Mouse (Mus musculus): ENCODE measurements around the gene Tmem208.

The Tmem208 gene

DNA sequence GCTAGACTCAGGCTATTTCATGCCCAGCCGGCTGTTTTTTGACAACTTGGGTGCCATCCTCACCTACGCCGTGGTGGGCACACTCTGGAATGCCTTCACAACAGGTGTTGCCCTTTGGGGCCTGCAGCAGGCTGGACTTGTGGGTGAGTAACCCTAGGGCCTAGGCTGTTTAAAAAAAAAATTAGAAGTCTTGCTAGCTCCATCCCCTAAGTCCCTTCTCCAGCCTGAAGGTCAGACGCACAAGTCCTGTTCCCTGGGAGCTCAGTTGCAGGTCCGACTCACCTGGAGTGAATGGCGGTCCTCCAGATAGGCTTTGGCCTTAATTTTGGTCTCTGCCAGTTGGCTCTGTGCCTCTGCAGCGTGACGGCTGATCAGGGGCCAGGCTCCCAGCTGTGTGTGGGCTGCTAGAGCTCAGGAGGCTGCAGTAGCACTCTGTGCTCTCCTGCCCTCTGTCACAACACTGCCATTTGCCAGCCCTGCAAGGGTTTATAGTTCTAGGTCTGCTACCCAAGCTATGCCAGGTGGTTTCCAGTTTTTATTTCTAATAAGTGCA is 27.5 kb downstream of the Tmem208 start:
- DNase-seq (ENCODE audit: low read depth), result no peak

DNA sequence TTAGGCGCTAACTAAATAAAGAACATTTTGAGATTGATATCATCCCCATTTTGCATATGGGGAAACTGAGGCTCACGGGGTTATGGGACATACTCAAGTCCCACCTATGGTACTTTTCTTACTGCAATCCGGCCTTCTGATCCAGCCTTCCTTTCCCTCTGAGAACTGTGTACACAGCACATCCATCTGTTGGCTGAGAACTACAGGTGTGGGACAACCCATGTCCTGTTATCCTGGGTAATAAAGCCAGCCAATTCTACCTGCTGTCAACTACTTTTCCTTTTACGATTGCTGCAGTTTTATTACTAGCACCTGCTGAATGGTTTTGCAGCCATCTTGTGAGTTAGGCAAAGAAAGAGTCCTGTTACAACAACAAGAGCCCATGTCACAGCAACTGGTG is 28.4 kb downstream of the Tmem208 start:
- DNase-seq (ENCODE audit: low read depth), result no peak

DNA sequence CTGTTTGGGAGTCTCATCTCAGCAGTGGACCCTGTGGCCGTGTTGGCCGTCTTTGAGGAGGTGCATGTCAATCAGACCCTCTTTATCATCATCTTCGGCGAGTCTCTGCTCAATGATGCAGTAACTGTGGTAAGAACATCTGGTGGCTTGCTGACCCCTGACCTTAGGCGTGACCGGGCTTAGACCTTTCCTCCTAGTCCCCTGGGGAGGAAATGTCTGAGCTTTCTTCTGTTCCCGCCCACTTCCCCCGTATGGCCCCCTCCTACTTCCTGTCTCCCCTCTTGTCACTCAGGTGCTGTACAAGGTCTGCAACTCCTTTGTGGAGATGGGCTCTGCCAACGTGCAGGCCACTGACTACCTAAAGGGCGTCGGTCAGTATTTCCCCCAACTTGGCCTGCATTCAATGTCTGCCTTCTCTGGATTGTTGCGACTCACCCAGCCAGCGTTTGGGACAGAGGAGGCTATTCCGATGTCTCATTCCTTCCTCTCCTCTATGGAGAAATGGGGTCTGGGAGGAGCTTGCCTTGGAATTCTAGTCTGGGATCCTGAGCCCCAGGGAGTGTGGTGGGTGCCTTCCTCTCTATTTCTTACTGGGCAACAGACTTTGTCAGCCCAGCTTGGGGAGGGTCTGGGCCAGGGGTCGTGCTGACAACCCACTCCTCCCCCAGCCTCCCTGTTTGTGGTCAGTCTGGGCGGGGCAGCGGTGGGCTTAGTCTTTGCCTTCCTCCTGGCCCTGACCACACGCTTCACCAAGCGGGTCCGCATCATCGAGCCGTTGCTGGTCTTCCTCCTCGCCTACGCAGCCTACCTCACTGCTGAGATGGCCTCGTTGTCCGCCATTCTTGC is 29.2 kb downstream of the Tmem208 start:
- DNase-seq (ENCODE audit: low read depth), result no peak

DNA sequence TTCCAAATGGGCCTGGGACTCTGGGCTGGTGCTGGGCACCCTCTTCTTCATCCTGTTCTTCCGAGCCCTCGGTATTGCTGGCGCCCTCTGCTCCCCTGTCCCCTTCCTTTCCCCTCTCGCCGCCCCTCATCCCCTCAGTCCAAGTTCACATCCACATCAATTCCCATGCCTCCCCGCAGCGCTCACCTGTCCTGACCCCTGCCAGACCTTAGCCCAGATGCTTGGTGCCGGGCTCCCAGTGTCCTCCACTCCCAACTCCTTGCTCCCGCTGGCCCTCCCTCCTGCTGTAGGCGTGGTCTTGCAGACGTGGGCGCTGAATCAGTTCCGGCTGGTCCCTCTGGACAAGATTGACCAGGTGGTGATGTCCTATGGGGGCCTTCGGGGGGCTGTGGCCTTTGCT is 30.5 kb downstream of the Tmem208 start:
- DNase-seq (ENCODE audit: low read depth), result no peak

DNA sequence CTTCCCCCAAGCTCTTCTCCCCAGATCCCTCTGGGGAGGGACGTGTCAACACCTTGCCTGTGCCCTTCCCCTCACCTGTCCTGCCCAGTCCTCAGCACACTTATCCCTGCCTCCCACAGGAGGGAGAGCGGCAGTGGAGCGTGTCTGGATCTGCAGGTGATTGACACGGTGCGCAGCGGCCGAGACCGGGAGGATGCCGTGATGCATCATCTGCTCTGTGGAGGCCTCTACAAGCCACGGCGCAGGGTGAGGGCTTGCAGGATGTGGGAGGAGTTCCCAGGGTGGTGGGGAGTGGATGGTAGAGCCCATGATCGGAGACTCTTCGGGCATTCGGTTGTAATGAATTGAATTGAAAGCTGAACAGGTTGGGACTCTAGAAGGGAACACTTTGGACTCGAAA is 33.1 kb downstream of the Tmem208 start:
- DNase-seq (ENCODE audit: low read depth), result no peak

DNA sequence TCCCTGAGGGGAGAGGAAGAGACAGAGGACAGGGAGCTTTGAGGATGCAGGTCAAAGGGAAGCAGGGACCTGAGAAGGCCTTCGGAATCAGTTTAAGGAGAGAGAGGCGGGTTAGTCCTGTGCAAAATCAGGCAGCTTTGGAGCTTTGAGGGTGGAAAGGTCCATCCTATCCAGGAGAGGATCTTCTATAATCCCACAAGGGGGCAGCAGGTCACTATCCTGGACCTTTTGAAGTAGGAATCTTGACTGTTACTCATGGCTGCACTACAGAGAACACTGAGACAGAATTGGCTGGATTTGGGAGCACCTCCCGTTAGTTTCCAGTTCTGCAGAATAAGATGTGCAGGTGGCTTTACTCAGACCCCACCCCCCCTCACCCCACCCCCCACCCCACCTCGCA is 33.5 kb downstream of the Tmem208 start:
- DNase-seq (ENCODE audit: low read depth), result no peak

DNA sequence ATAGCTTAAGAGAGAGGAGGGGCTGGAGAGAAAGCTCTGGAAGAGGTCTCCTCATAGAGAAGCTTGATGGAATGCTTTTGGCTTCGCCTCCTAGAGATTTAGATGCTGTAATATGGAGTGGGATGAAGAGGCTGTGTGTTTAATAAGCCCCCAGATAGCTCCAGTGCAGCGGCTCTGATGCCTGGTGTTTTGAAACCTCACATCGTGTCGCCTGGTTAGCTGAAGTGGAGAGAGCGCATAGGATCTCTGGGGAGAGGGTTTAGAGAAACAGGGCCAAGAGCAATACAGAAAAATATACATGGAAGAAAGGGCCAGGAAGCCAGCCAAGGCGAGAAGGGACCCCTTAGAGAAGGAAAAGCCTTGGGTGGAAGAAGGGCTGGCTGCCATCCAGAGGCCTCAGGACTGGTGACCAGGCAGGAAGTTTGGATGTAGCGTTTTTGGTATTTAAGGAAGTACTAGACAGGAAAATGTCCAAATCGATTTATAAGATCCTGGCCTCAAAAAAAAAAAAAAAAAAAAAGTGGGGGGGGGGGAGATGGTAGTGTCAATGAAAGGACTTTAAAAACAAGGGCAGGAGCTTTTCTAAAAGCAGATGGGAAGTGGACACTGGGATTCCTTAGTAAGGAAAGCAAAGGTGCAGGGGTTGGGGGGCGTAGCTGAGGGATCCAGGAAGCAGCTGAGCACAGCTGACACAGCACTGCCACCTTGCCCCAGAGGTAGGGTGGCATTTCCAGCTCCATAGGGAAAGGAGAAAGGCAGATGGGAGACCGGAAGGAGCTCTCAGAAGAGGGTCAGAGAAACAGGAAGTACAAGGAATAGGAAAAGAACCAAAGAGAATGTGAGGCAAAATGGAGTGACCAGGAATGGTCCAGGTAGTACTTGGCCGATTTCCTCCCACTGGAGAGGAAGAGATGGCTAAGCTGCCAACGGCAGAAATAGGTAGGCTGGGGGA is 35.9 kb downstream of the Tmem208 start:
- no peak for DNase-seq (ENCODE audit: low read depth)

DNA sequence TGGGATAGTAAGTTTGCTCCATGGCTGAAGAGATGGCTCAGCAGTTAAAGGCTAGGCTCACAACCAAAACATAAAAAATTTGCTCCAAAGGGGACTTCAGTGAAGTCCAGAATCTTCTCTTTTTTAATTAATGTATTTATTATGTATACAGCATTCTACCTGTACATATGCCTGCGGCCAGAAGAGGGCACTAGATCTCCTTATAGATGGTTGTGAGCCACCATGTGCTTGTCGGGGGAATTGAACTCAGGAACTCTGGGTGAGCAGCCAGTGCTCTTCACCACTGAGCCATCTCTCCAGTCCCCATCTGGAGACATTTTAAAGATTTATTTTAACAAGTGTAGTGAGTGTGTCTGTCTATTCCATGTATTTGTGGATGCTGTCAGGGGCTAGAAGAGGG is 41.0 kb downstream of the Tmem208 start:
- DNase-seq (ENCODE audit: low read depth), result no peak

DNA sequence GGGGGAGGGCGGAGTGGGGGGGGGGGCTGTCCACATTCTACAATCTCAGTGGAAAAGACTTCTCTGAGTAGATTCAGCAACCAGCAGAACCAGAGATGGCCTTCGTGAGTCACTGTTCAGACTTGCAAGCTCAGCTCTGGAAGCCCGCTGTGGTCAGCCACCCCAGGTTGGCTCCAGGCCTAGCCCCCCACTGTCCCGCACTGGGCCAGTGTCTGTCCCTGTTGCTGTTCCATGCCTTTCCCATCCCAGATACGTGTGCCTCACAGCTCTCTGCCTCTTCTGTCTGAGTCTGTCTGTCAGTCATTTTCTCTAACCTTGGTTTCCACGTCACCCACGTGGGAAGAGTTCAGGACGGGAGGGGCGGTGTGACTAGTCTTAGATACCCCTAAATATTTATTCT is 46.3 kb downstream of the Tmem208 start:
- no peak for DNase-seq (ENCODE audit: low read depth)

DNA sequence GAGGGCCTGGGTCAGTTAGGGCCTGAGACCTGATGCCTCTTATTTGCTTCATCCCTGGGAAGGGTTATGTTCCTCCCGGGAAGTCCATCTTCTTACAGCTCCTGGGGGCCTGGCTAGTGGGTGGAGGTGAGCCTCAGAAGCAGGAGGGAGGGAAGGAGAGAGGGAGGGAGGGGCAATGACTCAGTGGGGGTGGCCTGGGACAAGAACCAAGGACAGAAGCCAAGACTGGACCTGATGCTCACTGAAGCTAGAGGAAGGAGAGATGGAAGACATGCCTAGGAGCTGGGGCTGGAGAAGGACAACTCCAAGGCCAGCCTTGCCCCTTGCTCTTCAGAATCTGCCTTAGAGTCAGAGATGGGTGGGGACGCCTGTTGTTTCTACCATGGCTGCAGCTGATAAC is 46.9 kb downstream of the Tmem208 start, which contains the start of gene Plekhg4:
Gene Plekhg4, plus strand, starts transcription at position 243 of the 400 bp plus-strand sequence.
- DNase-seq (ENCODE audit: low read depth), result no peak

DNA sequence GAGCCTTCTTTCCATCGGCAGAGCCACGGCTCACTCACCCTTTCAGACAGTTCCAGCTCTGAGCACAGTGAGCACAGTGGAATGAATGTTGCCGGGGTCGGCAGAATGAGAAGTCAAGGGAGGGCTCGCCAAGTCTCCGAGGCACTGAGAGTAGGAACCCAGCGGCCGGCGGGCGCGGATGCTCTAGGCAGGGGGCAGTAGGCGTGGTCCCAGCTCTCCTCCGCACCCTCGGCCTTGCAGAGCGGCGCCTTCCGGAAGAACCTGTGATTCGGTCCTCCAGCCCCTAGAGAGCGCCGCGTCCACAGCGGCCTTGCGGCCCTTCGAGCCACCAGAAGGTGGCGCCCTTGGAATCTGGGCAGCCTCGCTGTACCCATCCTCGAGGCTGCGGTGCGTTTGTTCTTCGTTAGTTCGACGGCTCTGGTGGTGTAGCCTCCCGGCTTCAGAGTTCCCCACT is 48.4 kb downstream of the Tmem208 start:
- DNase-seq (ENCODE audit: low read depth), result no peak

DNA sequence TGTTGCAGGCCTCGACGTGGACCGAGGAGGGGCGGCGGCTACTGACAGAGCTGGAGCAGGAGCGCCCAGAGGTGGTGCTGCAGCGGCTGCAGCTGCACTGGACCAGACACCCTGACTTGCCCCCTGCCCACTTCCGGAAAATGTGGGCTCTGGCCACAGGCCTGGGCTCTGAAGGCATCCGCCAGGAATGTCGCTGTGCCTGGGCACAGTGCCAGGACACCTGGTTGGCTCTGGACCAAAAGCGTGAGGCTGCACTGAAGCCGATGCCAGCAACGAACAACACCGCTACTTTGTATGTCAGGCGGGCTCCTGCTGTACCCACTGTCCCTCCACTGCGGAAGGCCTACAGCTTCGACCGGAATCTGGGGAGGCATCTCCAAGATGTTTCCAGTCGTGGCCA is 52.5 kb downstream of the Tmem208 start:
- no peak for DNase-seq (ENCODE audit: low read depth)

DNA sequence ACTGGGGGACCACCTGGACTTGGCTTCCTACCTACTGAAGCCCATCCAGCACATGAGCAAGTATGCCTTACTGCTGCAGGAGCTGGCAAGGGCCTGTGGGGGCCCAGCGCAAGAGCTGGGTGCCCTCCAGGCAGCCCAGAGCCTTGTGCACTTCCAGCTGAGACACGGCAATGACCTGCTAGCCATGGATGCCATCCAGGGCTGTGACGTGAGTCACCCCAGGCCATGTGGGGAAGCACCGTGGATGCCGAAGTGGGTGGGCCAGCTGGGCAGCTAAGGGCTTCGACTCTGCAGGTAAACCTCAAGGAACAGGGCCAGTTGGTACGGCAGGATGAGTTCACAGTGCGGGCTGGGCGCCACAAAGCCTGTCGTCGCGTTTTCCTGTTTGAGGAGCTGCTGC is 54.2 kb downstream of the Tmem208 start:
- no peak for DNase-seq (ENCODE audit: low read depth)

DNA sequence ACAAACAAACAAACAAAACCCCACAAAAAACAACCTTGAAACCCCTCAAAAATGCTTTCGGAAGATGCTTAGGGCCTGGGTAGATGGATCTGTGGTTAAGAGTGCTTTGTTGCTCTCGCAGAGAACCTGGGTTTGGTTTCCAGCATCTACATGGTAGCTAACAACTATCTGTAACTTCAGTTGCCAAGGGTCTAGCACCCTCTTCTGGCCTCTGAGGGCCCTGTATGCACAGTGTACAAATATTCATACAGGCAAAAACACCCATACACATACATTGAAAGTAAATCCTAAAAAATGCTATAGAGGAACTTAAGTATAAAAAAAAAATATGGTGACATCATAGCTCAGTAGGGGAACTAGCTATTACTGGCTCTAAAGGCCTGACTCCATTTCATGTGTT is 57.9 kb downstream of the Tmem208 start:
- no peak for DNase-seq (ENCODE audit: low read depth)
